Mouse (Mus musculus) C2C12 (cell line): ENCODE results near the gene March4.

Source experiments
- CEBPB ChIP-seq: IDR thresholded peaks from one replicate; pipeline ENCODE4 v1.6.1; 2011; ENCODE audit warnings: low read depth, mild to moderate bottlenecking, control low read depth, moderate library complexity
- CTCF ChIP-seq: IDR thresholded peaks from one replicate; pipeline ENCODE4 v1.5.1; 2011; ENCODE audit not compliant: control insufficient read depth, insufficient read depth, insufficient read length
- MAX ChIP-seq: IDR thresholded peaks from one replicate; pipeline ENCODE4 v1.6.1; 2011; ENCODE audit warnings: mild to moderate bottlenecking, control low read depth
- MYOG ChIP-seq: IDR thresholded peaks from one replicate; pipeline ENCODE4 v1.6.1; 2011; ENCODE audit not compliant: control insufficient read depth, insufficient read length; ENCODE audit errors: extremely low read depth

DNA sequence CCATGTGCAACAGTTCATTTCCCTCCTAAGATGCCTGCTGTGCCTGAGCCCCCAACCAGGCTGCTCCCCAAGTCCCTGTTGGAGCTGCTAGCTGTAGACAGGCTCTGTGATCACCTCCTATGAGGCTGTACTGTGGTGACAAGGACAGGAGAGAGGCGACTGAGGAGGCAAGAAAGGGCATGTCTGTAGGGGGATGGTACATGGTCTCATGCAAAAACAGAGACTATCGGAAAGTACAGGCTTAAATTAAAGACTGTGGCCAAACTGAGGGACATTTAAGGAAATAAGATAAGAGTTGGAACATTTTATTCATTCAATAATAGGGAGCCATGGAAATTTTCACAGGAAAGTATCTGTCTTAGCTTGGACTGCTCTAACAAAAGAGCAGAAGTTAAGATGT lies 29.1 kb downstream of the March4 start:
- TF ChIP-seq CTCF, result no peak
- TF ChIP-seq CEBPB, result no peak
- TF ChIP-seq MAX, result no peak
- no peak for TF ChIP-seq MYOG
